Mouse (Mus musculus): Measurements from ENCODE around the gene Mthfd2l.

The Mthfd2l gene

GRCm38 (mm10) chr5:90930971-90931851, at the start of gene Mthfd2l:
Gene Mthfd2l (plus strand): TSS chr5:90931117.
- in situ Hi-C loops (cut with MboI, MseI): loop anchor here (25.0 kb wide), 2 partner anchors 1081 to 1481 kb away; no protein-coding TSS in a partner anchor

GRCm38 (mm10) chr5:90881682-90882081, 49.2 kb upstream of the Mthfd2l start:
- in situ Hi-C loops (cut with MboI, MseI): loop anchor here (25.0 kb wide), 1 partner anchor 694 kb away; no protein-coding TSS in a partner anchor

- in situ Hi-C loops (cut with MboI, MseI): loop anchor here (25.0 kb wide), 1 partner anchor 695 kb away; no protein-coding TSS in a partner anchor
Measured at GRCm38 (mm10) chr5:90882146-90882545, 48.8 kb upstream of the Mthfd2l start.

- in situ Hi-C loops (cut with MboI, MseI): loop anchor here (25.0 kb wide), 1 partner anchor 697 kb away; no protein-coding TSS in a partner anchor
Measured at GRCm38 (mm10) chr5:90884628-90885242, 46.2 kb upstream of the Mthfd2l start.

- in situ Hi-C loops (cut with MboI, MseI): loop anchor here (25.0 kb wide), 1 partner anchor 701 kb away; no protein-coding TSS in a partner anchor
Measured at GRCm38 (mm10) chr5:90888661-90889060, 42.3 kb upstream of the Mthfd2l start.

- in situ Hi-C loops (cut with MboI, MseI): loop anchor here (25.0 kb wide), 1 partner anchor 703 kb away; no protein-coding TSS in a partner anchor
Measured at GRCm38 (mm10) chr5:90890519-90891463, 40.1 kb upstream of the Mthfd2l start, which contains the start of gene Cxcl1. Gene Cxcl1 (plus strand): TSS chr5:90891241.

GRCm38 (mm10) chr5:90891464-90891813, 39.5 kb upstream of the Mthfd2l start:
- in situ Hi-C loops (cut with MboI, MseI): loop anchor here (25.0 kb wide), 1 partner anchor 704 kb away; no protein-coding TSS in a partner anchor

GRCm38 (mm10) chr5:90894231-90894630, 36.7 kb upstream of the Mthfd2l start:
- in situ Hi-C loops (cut with MboI, MseI): loop anchor here (25.0 kb wide), 1 partner anchor 707 kb away; no protein-coding TSS in a partner anchor

GRCm38 (mm10) chr5:90897429-90897828, 33.5 kb upstream of the Mthfd2l start:
- in situ Hi-C loops (cut with MboI, MseI): loop anchor here (25.0 kb wide), 1 partner anchor 710 kb away; no protein-coding TSS in a partner anchor

GRCm38 (mm10) chr5:90899308-90899707, 31.6 kb upstream of the Mthfd2l start:
- in situ Hi-C loops (cut with MboI, MseI): loop anchor here (25.0 kb wide), 1 partner anchor 712 kb away; no protein-coding TSS in a partner anchor

- in situ Hi-C loops (cut with MboI, MseI): no loop called here
Measured at GRCm38 (mm10) chr5:90900147-90900546, 30.8 kb upstream of the Mthfd2l start.

GRCm38 (mm10) chr5:90900688-90901087, 30.2 kb upstream of the Mthfd2l start:
- in situ Hi-C loops (cut with MboI, MseI): no loop called here

- in situ Hi-C loops (cut with MboI, MseI): no loop called here
Measured at GRCm38 (mm10) chr5:90902380-90903260, 28.3 kb upstream of the Mthfd2l start.

GRCm38 (mm10) chr5:90903339-90904020, 27.4 kb upstream of the Mthfd2l start, which contains the start of gene Cxcl2:
Gene Cxcl2 (plus strand): TSS chr5:90903871.
- in situ Hi-C loops (cut with MboI, MseI): no loop called here

- in situ Hi-C loops (cut with MboI, MseI): loop anchor here (5.0 kb wide), 1 partner anchor 247 kb away; no protein-coding TSS in a partner anchor
Measured at GRCm38 (mm10) chr5:90908983-90909382, 21.9 kb upstream of the Mthfd2l start.

- in situ Hi-C loops (cut with MboI, MseI): no loop called here
Measured at GRCm38 (mm10) chr5:90919495-90919894, 11.4 kb upstream of the Mthfd2l start.

GRCm38 (mm10) chr5:90922958-90923357, 8.0 kb upstream of the Mthfd2l start:
- in situ Hi-C loops (cut with MboI, MseI): no loop called here

GRCm38 (mm10) chr5:90930546-90930945, 371 bp upstream of the Mthfd2l start:
- in situ Hi-C loops (cut with MboI, MseI): loop anchor here (25.0 kb wide), 2 partner anchors 1082 to 1482 kb away; no protein-coding TSS in a partner anchor

- in situ Hi-C loops (cut with MboI, MseI): loop anchor here (25.0 kb wide), 2 partner anchors 1080 to 1480 kb away; no protein-coding TSS in a partner anchor
Measured at GRCm38 (mm10) chr5:90931911-90932310, 994 bp downstream of the Mthfd2l start.

Data from T-helper 1 cell (primary cell).